Mouse (Mus musculus) lung, postnatal 36 days (tissue): ENCODE measurements at regions not wholly inside any gene's neighbourhood (a gene's known extent, or its start where the extent isn't known, plus 50 kb on each side); places are given as distances from the start of the nearest gene placed in this dataset.

ENCODE experiments used
- DNase-seq: peaks from one replicate; pipeline ENCODE4 v3.0.0; 2022; ENCODE audit warnings: mixed read lengths

GRCm38 (mm10) chr12:31173512-31173911 is 67.1 kb upstream of the Gm6993 start:
- no peak for DNase-seq

GRCm38 (mm10) chr12:31179536-31179935 is 61.0 kb upstream of the Gm6993 start:
- DNase-seq, result no peak

GRCm38 (mm10) chr12:31183632-31184031 is 56.9 kb upstream of the Gm6993 start:
- DNase-seq, result peak; percentile 81

- peak; percentile 84 for DNase-seq
Observed at GRCm38 (mm10) chr12:31184217-31184975, 56.2 kb upstream of the Gm6993 start.

GRCm38 (mm10) chr12:31185177-31185932 is 55.2 kb upstream of the Gm6993 start:
- no peak for DNase-seq

- no peak for DNase-seq
Observed at GRCm38 (mm10) chr12:31185933-31186845, 54.4 kb upstream of the Gm6993 start.

- DNase-seq, result no peak
Observed at GRCm38 (mm10) chr12:31188011-31188576, 52.5 kb upstream of the Gm6993 start.

- DNase-seq, result no peak
Observed at GRCm38 (mm10) chr12:31190265-31190664, 50.3 kb upstream of the Gm6993 start.
